Mouse (Mus musculus) G1E (cell line): ENCODE results near the gene Fam155a. TPM values are rescaled to one million over a fixed set of nuclear protein-coding genes. Genes with fewer than 3 reads are reported as not detected.
"Not testable (repeated sequence)": the region's sequence is repeated elsewhere in the genome, so short reads cannot be mapped to it uniquely, and the experiment has no call there.

ENCODE experiments used
- ATAC-seq: 2 replicates; pipeline ENCODE4 v1.8.0; 2016; ENCODE audit warnings: mild to moderate bottlenecking; ENCODE audit not compliant: insufficient number of reproducible peaks, poor library complexity, low FRiP score, severe bottlenecking; ENCODE audit errors: extremely low read depth
- DNase-seq: peaks from one replicate; pipeline ENCODE4 v3.0.0; 2012; ENCODE audit warnings: low spot score
- H3K27me3 ChIP-seq: 2 replicates; pipeline ENCODE4 v1.6.1; 2012; ENCODE audit warnings: mild to moderate bottlenecking, low read length, inconsistent platforms; ENCODE audit not compliant: insufficient read depth
- H3K36me3 ChIP-seq: replicated peaks from 2 replicates; pipeline ENCODE3; 2012; ENCODE audit warnings: mild to moderate bottlenecking, inconsistent platforms
- H3K4me1 ChIP-seq: 2 replicates; pipeline ENCODE4 v1.6.1; 2012; ENCODE audit warnings: low read depth, low read length, inconsistent platforms, mixed read lengths; ENCODE audit not compliant: insufficient read depth
- H3K4me3 ChIP-seq: 2 replicates; pipeline ENCODE4 v1.5.1; 2012; ENCODE audit warnings: low read depth, mild to moderate bottlenecking, inconsistent platforms, low read length, moderate library complexity, mixed read lengths
- H3K9me3 ChIP-seq: replicated peaks from 2 replicates; pipeline ENCODE4 v1.6.1; 2012; ENCODE audit warnings: inconsistent platforms
- CTCF ChIP-seq: IDR thresholded peaks from 2 replicates; pipeline ENCODE4 v1.5.1; 2012; ENCODE audit warnings: low read depth, low read length, inconsistent platforms, mixed read lengths
- GATA1 ChIP-seq: IDR thresholded peaks from 2 replicates; pipeline ENCODE4 v1.6.1; 2012; ENCODE audit warnings: borderline replicate concordance, low read length, inconsistent platforms, mixed read lengths
- GATA2 ChIP-seq: IDR thresholded peaks from 2 replicates; pipeline ENCODE4 v1.6.1; 2012; ENCODE audit warnings: low read depth, low read length, inconsistent platforms, borderline replicate concordance
- POLR2AphosphoS5 ChIP-seq: IDR thresholded peaks from 2 replicates; pipeline ENCODE4 v1.6.1; 2012; ENCODE audit warnings: low read depth, low read length, inconsistent platforms; ENCODE audit not compliant: insufficient replicate concordance
- TAL1 ChIP-seq: conservative IDR thresholded peaks from 2 replicates; pipeline ENCODE4 v1.6.1; 2012; ENCODE audit warnings: low read depth, low read length, inconsistent platforms, mixed read lengths
- polyA plus RNA-seq: library from polyadenylated mRNA; stranded (reverse); fragments of >175 nt; gene quantifications from 2 replicates; pipeline ENCODE4 v1.2.3, GENCODE M21; 2012
- total RNA-seq, 2 experiments: library from RNA; stranded (forward) in 1 of 2; stranded (reverse) in 1 of 2; fragments of 200-1000 nt in 1 of 2; fragments of >200 nt in 1 of 2; fragmentation: Nextera tagmentation in 1 of 2; gene quantifications; 2 replicates each; pipeline ENCODE4 v1.2.3; 2014 to 2017

Gene Fam155a
- total RNA-seq (2014; fragmentation: Nextera tagmentation), result not detected in 2 replicates
- total RNA-seq (2017), result 0.06 and 0.27 TPM in 2 replicates
- not detected in 2 replicates for polyA plus RNA-seq

DNA sequence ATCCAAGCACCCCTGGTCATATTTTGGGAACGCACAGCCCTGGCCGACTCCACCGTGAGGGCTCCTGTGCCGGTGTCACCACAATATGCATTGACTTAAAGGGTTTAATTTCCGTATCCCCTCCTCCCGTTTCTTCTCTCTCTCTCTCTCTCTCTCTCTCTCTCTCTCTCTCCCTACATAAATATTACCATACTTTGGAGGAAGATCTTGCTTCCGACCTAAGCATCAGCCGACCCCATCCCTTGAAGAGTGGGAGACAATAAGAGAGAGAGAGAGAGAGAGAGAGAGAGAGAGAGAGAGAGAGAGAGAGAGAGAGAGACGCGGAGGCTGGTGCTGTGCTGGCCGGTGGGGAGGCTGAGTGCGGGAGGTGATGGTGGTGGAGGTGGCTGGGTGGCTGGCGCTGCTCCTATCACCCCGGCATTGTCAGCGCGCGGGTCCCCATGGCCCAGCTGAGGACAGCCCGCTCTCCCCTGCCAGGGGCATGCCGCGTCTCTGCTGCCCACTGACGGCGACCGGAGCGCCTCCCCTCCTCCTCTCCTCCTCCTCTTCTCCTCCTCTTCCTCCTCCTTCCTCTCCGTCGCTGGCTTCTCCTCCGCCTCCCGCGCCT, at the start of gene Fam155a:
Gene Fam155a, minus strand, starts transcription at position 163 of the 607 bp plus-strand sequence.
- DNase-seq, result no peak
- no peak within 1 kb of the TSS for H3K4me3 ChIP-seq
- TF ChIP-seq GATA1 (no peak), POLR2AphosphoS5 (no peak), GATA2 (no peak), TAL1 (no peak), CTCF (no peak)
- no peaks in the 10 kb centered on the region for H3K4me1 ChIP-seq
- H3K36me3 ChIP-seq, result no peaks in the 10 kb centered on the region
- no peaks in the 10 kb centered on the region for H3K27me3 ChIP-seq
- H3K9me3 ChIP-seq, result peaks cover 26% of the 10 kb centered on the region
- no peak for ATAC-seq

- TF ChIP-seq CTCF (no peak), TAL1 (no peak), GATA1 (no peak)
- H3K27me3 ChIP-seq, result no peaks in the 10 kb centered on the region
- H3K4me3 ChIP-seq, result no peak overlapping the region
- H3K36me3 ChIP-seq, result no peaks in the 10 kb centered on the region
- DNase-seq (no peak), ATAC-seq (no peak)
- H3K9me3 ChIP-seq, result no peaks in the 10 kb centered on the region
- H3K4me1 ChIP-seq, result no peaks in the 10 kb centered on the region
Observed at GRCm38 (mm10) chr8:9813273-9813946, 42.4 kb upstream of the Fam155a start.

GRCm38 (mm10) chr8:9810955-9811530, 40.1 kb upstream of the Fam155a start:
- Histone ChIP-seq H3K4me1 (no peaks in the 10 kb centered on the region), H3K36me3 (no peaks in the 10 kb centered on the region), H3K27me3 (no peaks in the 10 kb centered on the region), H3K9me3 (no peaks in the 10 kb centered on the region), H3K4me3 (no peak overlapping the region)
- DNase-seq (no peak), ATAC-seq (no peak)
- TF ChIP-seq GATA1 (no peak), GATA2 (no peak), TAL1 (no peak), CTCF (no peak), POLR2AphosphoS5 (no peak)

DNA sequence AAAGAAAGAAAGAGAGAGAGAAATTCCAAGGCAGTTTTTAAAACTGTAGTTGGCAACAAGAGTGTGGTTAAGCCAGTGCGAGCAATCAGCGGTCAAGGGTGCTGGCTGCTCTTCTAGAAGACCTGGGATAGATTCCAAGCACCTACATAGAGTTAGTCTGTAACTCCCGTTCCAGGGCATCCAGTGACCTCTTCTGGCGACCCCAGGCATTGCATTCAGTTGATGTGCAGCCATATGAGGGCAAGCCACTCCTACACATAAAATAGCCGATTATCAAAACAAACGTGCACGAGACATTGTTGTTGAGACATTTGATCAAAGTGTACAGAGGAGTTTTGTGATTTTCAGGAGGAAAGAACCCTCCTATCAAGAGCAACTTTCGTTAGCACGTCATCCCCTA, 37.6 kb upstream of the Fam155a start:
- H3K4me3 ChIP-seq, result no peak overlapping the region
- DNase-seq, result no peak
- ATAC-seq, result no peak

GRCm38 (mm10) chr8:9805676-9806075, 34.7 kb upstream of the Fam155a start:
- no peak for DNase-seq
- TF ChIP-seq CTCF, result no peak
- no peak for TF ChIP-seq GATA2
- no peak for TF ChIP-seq TAL1
- no peak for TF ChIP-seq GATA1
- no peak for TF ChIP-seq POLR2AphosphoS5
- Histone ChIP-seq H3K4me1 (no peaks in the 10 kb centered on the region), H3K36me3 (no peaks in the 10 kb centered on the region), H3K9me3 (no peaks in the 10 kb centered on the region), H3K27me3 (no peaks in the 10 kb centered on the region), H3K4me3 (no peak overlapping the region)
- no peak for ATAC-seq

More for the DNA sequence above, 37.6 kb upstream of the Fam155a start:
- H3K4me1 ChIP-seq, result no peaks in the 10 kb centered on the region
- H3K27me3 ChIP-seq, result no peaks in the 10 kb centered on the region
- H3K36me3 ChIP-seq, result no peaks in the 10 kb centered on the region
- TF ChIP-seq POLR2AphosphoS5, result no peak
- no peak for TF ChIP-seq CTCF
- no peak for TF ChIP-seq GATA1
- no peak for TF ChIP-seq TAL1
- no peak for TF ChIP-seq GATA2
- H3K9me3 ChIP-seq, result no peaks in the 10 kb centered on the region

- H3K4me3 ChIP-seq, ATAC-seq: not testable (repeated sequence)
Observed at GRCm38 (mm10) chr8:9800346-9800745, 29.4 kb upstream of the Fam155a start.

More at GRCm38 (mm10) chr8:9800346-9800745, 29.4 kb upstream of the Fam155a start:
- not testable (repeated sequence) for H3K4me1 ChIP-seq, DNase-seq, H3K27me3 ChIP-seq, H3K9me3 ChIP-seq, H3K36me3 ChIP-seq
